Mouse (Mus musculus) gastrocnemius, postnatal 4 days (tissue): ENCODE data around the gene Insm2. TPM values are rescaled to one million over a fixed set of nuclear protein-coding genes. Genes with fewer than 3 reads are reported as not detected.
"Not testable (repeated sequence)": the region's sequence is repeated elsewhere in the genome, so short reads cannot be mapped to it uniquely, and the experiment has no call there.

Source experiments
- DNase-seq, 2 experiments: peaks; one replicate each; pipeline ENCODE4 v3.0.0; 2021 to 2022; ENCODE audit warnings: low spot score in 2 of 2, mixed read lengths in 2 of 2
- long read RNA-seq, 2 experiments: library from polyadenylated mRNA; stranded (forward); transcript quantifications; one replicate each; pipeline ENCODE4 v2.0.0; 2021
- total RNA-seq, 2 experiments: library from RNA; stranded (reverse); gene quantifications; 2 replicates each; pipeline ENCODE4 v1.2.3; 2021

Insm2 gene
- total RNA-seq, result not detected
- long read RNA-seq, experiment 1, result 0 reads
- long read RNA-seq, experiment 2, result 0 reads

DNA sequence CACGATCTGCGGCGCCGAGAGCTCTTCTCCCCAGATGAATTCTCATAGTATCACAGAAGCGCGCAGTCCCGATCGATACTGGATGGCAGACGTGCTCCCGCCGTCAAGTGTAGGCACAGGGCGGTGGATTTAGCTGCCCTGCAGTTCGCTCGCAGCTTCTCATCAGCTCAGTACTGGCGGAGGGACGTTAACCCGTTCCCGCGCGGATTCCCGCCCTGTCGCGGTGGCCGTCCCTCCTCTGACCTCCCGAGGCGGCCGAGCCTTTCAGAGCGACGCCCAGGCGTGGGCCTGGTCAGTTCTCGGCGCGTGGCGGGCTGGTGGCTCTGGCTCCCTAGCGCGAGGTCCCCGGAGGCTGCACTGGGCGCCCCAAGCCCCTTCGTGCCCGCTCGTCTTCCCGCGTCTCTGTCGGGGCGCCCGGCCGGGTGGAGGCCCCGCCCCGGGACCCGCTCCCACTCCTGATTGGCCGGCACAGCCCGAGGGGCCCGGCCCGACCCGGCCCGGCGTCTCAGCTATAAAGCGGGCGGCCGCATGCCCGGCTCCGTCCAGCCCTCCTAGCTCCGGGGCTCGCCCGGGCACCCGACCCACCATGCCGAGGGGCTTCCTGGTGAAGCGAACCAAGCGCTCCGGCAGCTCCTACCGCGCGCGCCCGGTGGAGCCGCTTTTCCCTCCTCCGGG, at the start of gene Insm2:
TSS of gene Insm2 (plus strand) at position 541 of the 675 bp plus-strand sequence.
- peak in 1 of 2 experiments; percentile 28 for DNase-seq

DNA sequence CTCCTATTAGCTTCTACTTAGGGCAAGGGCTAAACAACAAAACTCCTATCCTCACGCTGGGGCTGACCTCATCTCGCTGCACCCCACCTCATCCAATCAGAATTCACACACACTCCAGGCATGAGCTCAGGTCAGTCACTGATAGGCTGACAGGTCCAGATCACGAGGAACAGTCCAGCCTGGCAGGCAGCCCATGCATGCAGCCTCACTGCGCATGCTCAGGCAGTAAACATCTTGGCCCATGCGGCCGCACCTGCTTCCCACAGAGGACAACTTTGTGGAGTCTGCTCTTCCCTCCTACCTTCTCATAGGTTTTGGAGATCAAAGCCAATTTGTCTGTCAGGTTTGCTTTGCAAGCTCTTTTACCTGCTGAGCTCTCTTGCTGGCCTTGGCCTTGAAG, 44.3 kb upstream of the Insm2 start:
- not testable (repeated sequence) for DNase-seq

DNA sequence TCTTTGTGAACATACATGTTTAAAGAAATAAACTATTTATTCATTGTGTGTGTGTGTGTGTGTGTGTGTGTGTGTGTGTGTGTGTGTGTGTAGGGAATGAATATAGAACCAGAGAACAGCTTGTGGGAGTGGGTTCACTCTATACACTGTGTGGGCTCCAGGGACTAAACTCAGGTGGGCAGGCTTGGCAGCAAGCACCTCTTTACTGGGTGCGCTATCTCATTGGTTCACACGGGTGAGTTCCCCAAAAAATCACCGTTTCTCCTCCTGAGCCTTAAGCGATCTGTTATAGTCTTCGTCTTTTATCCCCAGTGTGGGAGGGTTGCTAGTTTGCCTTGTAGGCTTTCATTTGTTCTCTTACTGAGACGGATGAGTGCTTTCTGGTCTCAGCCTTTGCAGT, 41.4 kb upstream of the Insm2 start:
- no peak for DNase-seq

DNA sequence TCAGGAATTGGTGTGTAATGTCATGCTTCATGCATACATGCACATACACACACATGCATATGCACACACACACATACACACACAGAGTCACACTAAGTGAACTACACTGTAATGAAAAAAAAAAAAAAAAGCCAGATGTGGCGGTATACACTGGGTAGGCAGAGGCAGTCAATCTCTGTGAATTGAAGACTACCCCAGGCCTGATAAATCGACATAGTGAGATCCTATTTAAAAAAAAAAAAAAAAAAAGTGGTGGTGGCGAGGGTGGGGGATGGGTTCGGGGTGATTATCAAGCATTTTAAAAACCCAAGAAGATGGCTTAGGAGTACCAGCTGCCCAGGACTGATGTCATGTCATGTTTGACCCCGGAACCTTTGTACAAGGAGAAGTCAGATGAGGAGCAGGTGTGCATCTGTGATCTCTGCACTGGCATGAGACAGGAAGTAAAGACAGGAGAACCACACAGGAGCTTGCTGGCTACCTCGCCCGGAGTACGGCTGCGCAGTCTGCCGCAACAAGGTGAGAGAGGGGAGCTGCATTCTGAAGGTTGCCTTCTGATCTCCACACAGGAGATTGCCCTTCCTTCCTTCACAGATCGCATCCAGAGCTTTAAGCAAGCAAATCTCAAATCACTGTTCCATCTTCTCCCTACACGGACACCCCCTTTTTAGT, 39.9 kb upstream of the Insm2 start:
- DNase-seq, result no peak

DNA sequence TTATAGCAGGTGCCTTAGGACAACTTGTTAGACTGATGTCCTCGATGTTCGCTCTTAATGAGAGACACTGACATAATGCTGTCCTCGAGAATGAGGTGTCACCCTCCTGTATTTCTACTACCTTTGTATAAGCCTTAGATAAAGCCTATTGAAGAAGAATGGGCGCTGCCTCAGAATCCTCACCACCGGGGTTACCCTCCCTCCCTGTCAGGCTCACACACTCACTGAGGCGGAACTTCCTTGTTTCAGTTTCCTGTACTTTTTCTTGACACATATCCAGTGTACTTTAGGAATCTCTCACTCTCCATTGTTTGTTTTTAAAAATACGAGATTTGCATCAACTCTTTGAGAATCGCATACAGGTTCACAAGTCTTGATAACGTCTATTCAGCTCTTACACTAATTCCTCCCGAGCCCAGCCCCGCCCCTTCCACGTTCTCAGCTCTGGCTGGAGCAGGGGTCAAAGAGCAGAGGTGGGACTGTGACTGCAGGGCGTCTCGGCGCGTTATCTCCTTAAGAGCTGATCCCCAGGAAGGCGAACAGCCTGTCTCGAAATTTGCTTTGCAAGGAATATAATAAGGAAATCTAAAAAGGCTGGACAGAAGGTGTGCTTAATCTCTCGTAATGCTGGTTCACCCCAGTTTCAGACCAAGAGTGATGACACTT, 39.1 kb upstream of the Insm2 start:
- no peak for DNase-seq

DNA sequence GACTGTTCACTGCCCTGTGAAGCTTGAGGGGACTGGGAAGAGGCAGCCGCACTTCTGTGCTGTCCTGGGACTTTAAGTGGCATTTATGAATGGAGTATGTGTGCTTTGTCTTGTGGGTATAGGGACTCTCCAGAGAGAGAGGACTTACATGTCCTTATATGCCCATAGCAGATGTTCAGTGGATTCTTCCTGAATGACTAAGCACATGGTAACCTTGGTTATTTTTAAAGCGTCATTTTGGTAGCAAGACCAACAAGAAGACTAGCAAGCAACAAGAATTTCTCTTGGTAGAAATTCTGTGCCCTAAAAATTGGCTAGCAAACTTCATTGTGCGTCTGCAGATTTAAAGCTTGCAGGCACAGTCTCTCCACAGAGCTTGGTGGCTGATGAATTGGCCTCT, 35.5 kb upstream of the Insm2 start:
- no peak for DNase-seq

DNA sequence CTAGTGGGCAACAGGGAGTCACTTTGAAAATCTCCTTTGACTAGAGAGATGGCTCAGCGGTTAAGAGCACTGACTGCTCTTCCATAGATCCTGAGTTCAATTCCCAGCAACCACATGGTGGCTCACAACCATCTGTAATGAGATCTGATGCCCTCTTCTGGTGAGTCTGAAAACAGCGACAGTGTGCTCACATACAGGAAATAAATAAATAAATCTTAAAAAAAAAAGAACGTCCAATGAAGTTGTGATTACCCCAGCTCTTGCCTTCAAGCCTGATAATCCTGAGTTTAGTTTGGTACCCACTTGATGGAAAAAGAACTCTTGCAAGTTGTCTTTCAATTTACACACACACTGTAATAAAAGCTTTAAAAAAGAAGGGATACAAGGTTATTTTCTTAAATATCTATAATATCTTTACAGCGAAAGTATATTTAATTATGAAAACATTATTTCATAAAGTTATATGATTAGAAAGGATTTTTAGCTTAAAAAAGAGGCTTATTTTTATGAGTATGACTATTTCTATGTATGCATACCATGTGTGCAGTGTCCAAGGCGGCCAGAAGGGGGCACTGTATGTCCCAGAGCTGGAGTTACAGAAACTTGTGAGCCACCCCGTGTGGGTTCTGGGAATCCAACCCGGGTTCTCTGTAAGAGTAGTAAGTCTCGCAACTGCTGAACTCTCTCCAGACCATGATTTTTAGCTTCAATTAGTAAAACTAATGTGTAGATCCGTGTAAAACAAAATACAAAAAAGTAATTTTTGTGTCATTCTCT, 34.9 kb upstream of the Insm2 start:
- no peak for DNase-seq

DNA sequence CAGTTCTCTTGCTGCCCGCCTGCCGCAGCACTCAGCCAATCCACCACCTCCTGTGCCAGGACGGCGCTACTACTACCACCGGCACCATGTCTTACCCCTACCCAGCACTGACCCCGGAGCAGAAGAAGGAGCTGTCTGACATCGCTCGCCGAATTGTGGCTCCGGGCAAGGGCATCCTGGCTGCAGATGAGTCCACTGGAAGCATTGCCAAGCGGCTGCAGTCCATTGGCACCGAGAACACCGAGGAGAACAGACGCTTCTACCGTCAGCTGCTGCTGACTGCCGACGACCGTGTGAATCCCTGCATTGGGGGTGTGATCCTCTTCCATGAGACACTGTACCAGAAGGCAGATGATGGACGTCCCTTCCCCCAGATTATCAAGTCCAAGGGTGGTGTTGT, 34.0 kb upstream of the Insm2 start, which contains the start of gene Aldoart2:
TSS of gene Aldoart2 (plus strand) at position 34 of the 400 bp plus-strand sequence.
- no peak for DNase-seq

DNA sequence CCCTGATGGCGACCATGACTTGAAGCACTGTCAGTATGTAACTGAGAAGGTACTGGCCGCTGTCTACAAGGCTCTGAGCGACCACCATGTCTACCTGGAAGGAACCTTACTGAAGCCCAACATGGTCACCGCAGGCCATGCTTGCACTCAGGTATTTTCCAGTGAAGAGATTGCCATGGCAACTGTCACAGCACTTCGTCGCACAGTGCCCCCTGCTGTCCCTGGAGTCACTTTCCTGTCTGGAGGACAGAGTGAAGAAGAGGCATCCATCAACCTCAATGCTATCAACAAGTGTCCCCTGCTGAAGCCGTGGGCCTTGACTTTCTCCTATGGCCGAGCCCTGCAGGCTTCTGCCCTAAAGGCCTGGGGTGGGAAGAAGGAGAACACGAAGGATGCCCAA, 33.4 kb upstream of the Insm2 start:
- DNase-seq, result no peak

DNA sequence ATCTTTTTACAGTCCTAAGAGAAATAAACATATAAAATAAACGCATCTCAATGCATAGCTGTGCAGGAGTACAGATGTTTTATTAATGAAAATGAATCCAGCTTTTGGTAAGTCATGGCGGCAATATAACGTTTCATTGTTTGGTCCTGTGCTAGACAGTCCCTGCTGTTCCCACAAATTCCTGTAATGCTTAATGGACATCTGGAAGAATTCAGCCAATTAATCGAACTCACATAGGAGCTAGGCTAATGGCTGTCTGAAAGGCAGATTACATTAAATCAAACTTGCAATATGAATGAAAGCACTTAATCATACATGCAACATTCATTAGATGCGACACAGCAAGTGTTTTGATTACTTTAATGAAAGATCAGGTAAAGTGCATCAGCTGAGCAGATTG, 32.4 kb upstream of the Insm2 start:
- DNase-seq, result no peak

DNA sequence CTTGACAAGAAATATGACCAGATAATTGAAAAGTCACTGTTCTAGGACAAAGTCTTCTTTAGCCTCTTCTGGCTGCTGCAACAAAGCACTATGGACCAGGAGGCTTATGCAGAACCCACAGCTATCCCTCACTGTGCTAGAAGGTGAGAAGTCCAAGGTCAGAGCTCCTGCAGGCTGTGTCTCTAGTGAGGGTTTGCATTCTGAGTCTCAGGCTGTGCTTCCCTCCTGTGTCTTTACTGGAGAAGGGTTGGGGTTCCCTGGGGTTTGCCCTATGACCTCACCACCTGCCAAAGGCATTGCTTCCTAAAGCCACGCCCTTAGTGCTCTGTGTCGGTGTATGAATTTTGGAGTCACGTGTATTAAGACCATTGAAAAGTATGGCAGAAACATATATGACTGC, 30.8 kb upstream of the Insm2 start:
- DNase-seq, result no peak

DNA sequence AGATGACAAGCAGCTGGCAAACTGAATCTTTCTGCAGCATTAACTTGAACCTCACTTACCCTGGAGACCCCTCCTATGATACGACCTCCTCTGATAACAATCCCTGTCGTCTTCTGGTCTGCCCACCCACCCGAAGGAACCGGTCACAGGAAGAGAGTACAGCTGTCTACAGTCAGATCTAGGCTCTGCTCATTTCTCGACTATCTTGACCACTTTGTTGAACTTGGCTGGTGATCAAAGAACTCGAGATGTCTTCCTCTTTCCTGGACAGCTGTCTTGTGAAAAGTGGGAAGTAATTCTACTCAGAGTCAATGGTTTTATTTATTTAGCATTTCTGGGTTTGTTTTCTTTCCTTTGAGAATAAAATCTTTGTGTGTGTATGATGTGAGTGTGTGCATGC, 29.6 kb upstream of the Insm2 start:
- no peak for DNase-seq

DNA sequence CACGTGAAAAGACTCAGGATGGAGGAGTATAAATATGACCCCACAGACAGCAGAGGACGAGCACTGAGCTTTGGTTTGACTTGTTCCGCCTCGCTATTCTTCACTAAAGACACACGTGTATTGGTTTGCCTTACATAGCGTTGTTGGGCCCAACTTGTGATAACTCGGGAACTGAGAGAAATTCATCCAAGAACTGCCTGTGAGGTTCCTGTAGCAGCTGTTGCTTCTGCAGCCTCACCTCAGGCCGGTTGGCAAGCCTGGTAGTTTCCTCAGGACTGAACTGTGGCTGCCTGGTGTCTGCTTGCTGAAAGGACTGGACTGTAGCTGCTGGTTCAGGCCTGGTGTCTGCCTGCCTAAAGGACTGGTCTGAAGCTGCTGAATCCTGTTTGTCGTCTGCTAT, 28.6 kb upstream of the Insm2 start:
- no peak for DNase-seq

DNA sequence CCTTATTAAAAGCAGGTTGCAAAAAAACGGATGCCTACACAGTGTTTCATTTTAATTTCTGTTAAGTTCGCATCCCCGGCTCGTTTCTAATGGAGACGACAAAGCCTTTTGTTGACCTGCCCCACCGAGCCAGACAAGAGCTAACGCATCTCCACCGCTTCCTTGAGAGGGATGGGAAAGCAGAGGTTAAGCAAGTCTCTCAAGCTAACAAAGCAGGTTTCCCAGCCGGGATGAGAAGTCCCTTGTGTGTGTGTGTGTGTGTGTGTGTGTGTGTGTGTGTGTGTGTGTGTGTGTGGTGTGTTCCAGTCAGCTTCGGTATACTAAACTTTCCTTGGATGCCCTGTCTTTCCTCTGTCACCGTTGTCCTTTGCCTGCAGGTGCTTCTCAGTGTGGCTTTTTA, 28.0 kb upstream of the Insm2 start:
- DNase-seq, result no peak

DNA sequence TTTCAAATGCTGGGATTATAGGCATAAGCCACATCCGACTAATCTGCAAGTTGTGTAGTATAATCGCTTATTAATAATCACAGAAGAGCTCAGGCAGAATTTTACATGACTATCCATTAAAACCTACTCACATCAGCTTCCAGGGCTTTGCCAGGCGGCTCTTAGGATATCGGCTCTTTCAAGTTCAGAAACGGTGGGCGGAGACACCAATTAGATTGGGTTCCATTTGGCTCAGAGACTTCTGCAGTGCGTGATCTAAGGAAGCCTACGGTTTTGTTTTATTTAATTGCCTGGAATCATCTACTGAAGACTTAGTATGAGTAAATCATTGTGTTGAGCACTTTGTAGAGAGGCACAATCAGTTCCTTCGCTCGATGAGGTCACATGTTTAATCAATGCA, 27.6 kb upstream of the Insm2 start:
- no peak for DNase-seq

DNA sequence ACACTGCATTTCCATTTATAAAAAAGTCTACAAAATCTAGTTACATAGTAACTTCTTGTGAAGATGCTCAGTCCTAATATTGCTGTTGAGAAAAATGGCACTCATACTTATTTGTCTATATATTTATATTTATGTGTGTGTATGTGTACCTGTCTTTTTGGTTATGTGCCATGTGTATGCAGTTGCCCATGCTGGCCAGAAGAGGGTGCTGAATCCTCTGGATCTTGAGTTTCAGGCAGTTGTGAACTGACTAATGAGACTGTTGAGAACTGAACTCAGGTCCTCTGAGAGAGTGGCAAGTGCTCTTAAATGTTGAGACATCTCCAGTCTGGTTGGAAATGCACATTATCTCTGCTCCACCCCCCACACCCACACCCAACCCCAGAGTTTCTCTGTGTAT, 26.1 kb upstream of the Insm2 start:
- DNase-seq, result no peak

DNA sequence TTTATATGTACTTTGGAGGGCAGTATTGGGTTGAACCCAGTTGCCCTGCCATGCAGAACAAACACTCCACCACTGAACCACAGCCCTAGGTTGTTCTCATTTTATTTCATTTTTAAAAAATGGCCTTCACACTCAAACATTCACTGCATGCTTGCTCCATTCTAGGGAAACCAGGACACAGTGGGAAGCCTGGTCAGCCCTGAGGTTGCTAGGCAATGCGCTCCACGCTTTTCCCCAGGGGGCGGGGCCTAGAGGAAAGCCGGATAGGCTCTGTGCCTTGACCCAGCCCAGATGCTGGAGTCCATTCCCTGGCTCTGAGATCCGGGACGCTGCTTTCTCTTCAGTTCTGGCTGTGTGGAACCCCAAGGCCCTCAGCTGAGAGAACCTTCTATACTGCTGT, 25.4 kb upstream of the Insm2 start:
- DNase-seq, result no peak

DNA sequence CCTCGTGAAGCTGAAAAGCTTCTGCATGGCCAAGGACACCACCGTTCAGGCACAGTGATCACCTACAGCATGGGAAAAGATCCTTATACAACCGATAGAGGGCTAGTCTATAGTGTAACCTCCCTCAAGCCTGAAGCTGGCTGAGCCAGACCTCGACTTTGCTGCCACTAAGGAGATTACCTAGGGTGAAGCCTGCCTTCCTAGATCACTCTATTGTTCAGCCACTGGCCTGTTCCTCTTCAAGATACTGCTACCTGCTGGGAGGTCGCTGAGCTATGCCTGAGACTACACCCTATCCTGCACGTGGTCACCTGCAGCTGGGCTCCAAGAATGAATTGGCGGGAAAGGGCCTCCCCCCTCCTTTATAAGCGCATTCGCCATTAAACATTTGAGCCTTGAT, 12.3 kb upstream of the Insm2 start:
- DNase-seq, result not testable (repeated sequence)

DNA sequence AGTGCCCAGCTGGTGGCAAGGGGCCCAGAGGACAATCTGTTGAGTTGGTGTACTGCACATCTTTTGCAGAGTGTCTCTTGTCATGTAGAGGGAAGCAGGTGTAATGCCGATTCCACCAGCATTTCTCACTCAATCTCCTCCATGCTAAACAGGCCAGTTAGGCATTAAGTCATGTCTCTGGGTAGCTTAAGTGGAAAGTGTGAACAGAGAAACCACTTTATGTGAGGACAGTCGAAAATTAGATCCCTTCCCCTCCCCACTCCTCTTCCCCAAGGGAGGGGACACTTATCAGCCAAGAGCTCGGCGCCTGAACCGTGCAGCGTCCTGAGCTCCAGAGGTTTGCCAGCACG, 715 bp upstream of the Insm2 start:
- DNase-seq, result no peak

DNA sequence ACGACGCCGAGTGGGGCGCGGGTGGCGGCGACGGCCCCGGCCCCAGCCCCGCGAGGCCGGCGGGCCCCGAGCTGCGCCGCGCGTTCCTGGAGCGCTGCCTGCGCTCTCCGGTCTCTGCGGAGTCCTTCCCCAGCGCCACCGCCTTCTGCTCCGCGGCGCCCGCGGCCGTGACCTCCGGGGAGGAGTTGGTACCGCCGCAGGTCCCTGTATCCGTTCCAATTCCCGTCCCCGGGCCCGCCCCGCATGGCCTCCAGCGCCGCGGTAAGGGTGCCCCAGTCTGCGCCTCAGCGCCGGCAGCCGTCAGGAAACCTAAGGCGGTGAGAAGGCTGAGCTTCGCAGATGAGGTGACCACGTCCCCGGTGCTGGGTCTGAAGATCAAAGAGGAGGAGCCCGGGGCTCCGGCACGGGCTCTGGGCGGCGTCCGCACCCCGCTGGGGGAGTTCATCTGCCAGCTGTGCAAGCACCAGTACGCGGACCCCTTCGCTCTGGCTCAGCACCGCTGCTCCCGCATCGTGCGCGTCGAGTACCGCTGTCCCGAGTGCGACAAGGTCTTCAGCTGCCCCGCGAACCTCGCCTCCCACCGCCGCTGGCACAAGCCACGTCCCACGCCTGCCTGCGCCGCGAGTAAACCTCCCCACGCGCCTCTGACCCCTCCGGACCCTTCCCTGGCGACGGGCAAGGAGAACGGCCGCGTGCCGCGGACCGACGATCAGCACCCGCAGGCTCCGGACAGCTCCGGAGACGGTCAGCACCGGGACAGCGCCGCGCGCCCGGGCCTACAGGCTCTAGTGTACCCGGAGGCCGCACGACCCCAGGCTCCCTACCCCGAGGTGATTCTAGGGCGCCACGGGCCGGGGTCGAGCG, 644 bp downstream of the Insm2 start:
- DNase-seq, result peak; percentile 65 to 75

DNA sequence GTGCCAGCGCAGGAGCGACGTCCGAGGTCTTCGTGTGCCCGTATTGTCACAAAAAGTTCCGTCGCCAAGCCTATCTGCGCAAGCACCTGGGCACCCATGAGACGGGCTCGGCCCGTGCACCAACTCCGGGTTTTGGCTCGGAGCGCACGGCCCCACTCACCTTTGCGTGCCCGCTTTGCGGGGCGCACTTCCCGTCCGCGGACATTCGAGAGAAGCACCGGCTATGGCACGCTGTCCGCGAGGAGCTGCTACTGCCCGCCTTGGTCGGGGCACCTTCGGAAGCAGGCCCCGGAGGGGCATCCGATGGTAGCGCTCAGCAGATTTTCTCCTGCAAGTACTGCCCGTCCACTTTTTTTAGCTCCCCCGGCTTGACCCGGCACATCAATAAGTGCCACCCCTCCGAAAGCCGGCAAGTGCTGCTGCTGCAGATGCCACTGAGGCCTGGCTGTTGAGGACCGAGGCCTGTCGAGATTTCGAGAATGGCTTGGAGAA, 1.3 kb downstream of the Insm2 start:
- no peak for DNase-seq
